In genomic region chr1:72673070-72673469, GRCm38 (mm10) we compare ENCODE assay signal across 15 mouse cellular contexts. TPM values are rescaled to one million over a fixed set of nuclear protein-coding genes. Genes with fewer than 3 reads are reported as not detected.
A peak's percentile ranks its signal among the peaks of the same experiment; 100 is the strongest.
DNase-seq lines count a peak whose midpoint lies in the region; ATAC-seq and TF ChIP-seq lines count a peak whose summit lies in the region.
"Had no signal": no experiment of that assay in that cellular context is flagged by ENCODE, and none has a peak within 500 bp of the region (broad histone marks: within the 10 kb centered on the region; RNA-seq: fewer than 3 reads in every experiment).

No protein-coding gene starts in this region.

- no peaks in the 10 kb centered on the region for H3K36me3 ChIP-seq in forebrain, postnatal 0 days (ENCODE audit: insufficient read depth)
- H3K36me3 ChIP-seq in forebrain, embryonic 11.5 days (ENCODE audit: control insufficient read depth, insufficient read depth, low read length) = no peaks in the 10 kb centered on the region
- no peaks in the 10 kb centered on the region for H3K36me3 ChIP-seq in lung, embryonic 16.5 days (ENCODE audit: control insufficient read depth, insufficient read depth, low read length)
- H3K36me3 ChIP-seq: midbrain, embryonic 10.5 days had no signal

- peak; percentile 51 for ATAC-seq in forebrain, postnatal 0 days
- no peak for ATAC-seq in forebrain, embryonic 11.5 days (replicated peaks; ENCODE audit: low FRiP score)
- peak; percentile 95 for ATAC-seq in lung, embryonic 16.5 days (ENCODE audit: low read depth)
- no peak for ATAC-seq in megakaryocyte, adult 5-6 weeks (ENCODE audit: poor library complexity, severe bottlenecking)
- ATAC-seq: intestine, embryonic 16.5 days had no signal

- H3K4me1 ChIP-seq in forebrain, postnatal 0 days (ENCODE audit: insufficient read depth) = no peaks in the 10 kb centered on the region
- H3K4me1 ChIP-seq in forebrain, embryonic 11.5 days (replicated peaks; ENCODE audit: control insufficient read depth, insufficient read depth, low read length) = no peaks in the 10 kb centered on the region
- no peaks in the 10 kb centered on the region for H3K4me1 ChIP-seq in lung, embryonic 16.5 days (replicated peaks; ENCODE audit: control insufficient read depth, insufficient read depth, low read length)
- H3K4me1 ChIP-seq: midbrain, embryonic 10.5 days had no signal

- WGBS in forebrain, postnatal 0 days = 18% methylated on average over 3 of the region's 3 CpGs
- WGBS in forebrain, embryonic 11.5 days = 54% methylated on average over 3 of the region's 3 CpGs
- WGBS in lung, embryonic 16.5 days = 16% methylated on average over 3 of the region's 3 CpGs

- H3K9me3 ChIP-seq in forebrain, postnatal 0 days (ENCODE audit: low read length) = no peaks in the 10 kb centered on the region
- no peaks in the 10 kb centered on the region for H3K9me3 ChIP-seq in forebrain, embryonic 11.5 days (ENCODE audit: control insufficient read depth, low read length)
- H3K9me3 ChIP-seq in lung, embryonic 16.5 days (ENCODE audit: control insufficient read depth, low read length) = no peaks in the 10 kb centered on the region
- H3K9me3 ChIP-seq: midbrain, embryonic 10.5 days had no signal

- peak; percentile 8 for DNase-seq in forebrain, postnatal 0 days
- no peak for DNase-seq in forebrain, embryonic 11.5 days (ENCODE audit: low spot score)
- peak; percentile 2 for DNase-seq in right cerebral cortex, postnatal 4 days
- DNase-seq in right cerebral cortex, adult 2 months (ENCODE audit: low spot score in 2 of 2) = no peak
- DNase-seq in spleen, postnatal 10 days (ENCODE audit: low spot score in 2 of 2) = no peak
- no peak for DNase-seq in frontal cortex, postnatal 25 days (ENCODE audit: low spot score in 2 of 2)
- DNase-seq: kidney, postnatal 14 days had no signal

- H3K9ac ChIP-seq in forebrain, postnatal 0 days = no peak overlapping the region
- no peak overlapping the region for H3K9ac ChIP-seq in forebrain, embryonic 11.5 days (ENCODE audit: low read length)
- no peak overlapping the region for H3K9ac ChIP-seq in lung, embryonic 16.5 days (ENCODE audit: low read length)

- H3K4me2 ChIP-seq in forebrain, postnatal 0 days (ENCODE audit: low read depth) = no peak overlapping the region
- no peak overlapping the region for H3K4me2 ChIP-seq in forebrain, embryonic 11.5 days (ENCODE audit: low read depth, low read length, severe bottlenecking)
- no peak overlapping the region for H3K4me2 ChIP-seq in lung, embryonic 16.5 days (ENCODE audit: low read depth, low read length)
- H3K4me2 ChIP-seq: heart, embryonic 11.5 days had no signal

- no peak overlapping the region for H3K4me3 ChIP-seq in forebrain, postnatal 0 days (ENCODE audit: low read depth, low read length)
- no peak overlapping the region for H3K4me3 ChIP-seq in forebrain, embryonic 11.5 days (ENCODE audit: low read depth, low read length)
- no peak overlapping the region for H3K4me3 ChIP-seq in lung, embryonic 16.5 days (ENCODE audit: low read length)
- H3K4me3 ChIP-seq: midbrain, embryonic 10.5 days had no signal

- no peak for TF ChIP-seq CTCF in forebrain, postnatal 0 days (IDR thresholded peaks at IDR 0.05; ENCODE audit: low read depth)

- H3K27me3 ChIP-seq in forebrain, postnatal 0 days (ENCODE audit: insufficient read depth, low read length) = no peaks in the 10 kb centered on the region
- H3K27me3 ChIP-seq in forebrain, embryonic 11.5 days (ENCODE audit: control insufficient read depth, insufficient read depth, low read length) = no peaks in the 10 kb centered on the region
- H3K27me3 ChIP-seq in lung, embryonic 16.5 days (ENCODE audit: control insufficient read depth, insufficient read depth, low read depth, low read length) = no peaks in the 10 kb centered on the region

- no peak overlapping the region for H3K27ac ChIP-seq in forebrain, postnatal 0 days (ENCODE audit: low read depth, low read length)
- H3K27ac ChIP-seq in forebrain, embryonic 11.5 days (ENCODE audit: low read depth, low read length) = no peak overlapping the region
- peak overlapping the region; percentile 44; the same call in 1 of the 2 replicates for H3K27ac ChIP-seq in lung, embryonic 16.5 days (ENCODE audit: low read length)
- H3K27ac ChIP-seq: midbrain, embryonic 10.5 days had no signal

RNA-seq across cellular contexts. Expression of gene Ankar, which starts 27.3 kb away (rescaled TPM):
- total RNA-seq in forebrain, postnatal 0 days (2014; rRNA removed) = not detected in 2 replicates
- polyA plus RNA-seq in forebrain, postnatal 0 days (2015; fragmentation: Nextera tagmentation; extraction: Ambion mirVana) = not detected in 2 replicates
- not detected in 2 replicates for polyA plus RNA-seq in forebrain, embryonic 11.5 days (2014; fragmentation: Nextera tagmentation; extraction: Ambion mirVana)
- polyA plus RNA-seq in lung, embryonic 16.5 days (2015; fragmentation: Nextera tagmentation; extraction: Ambion mirVana) = not detected in 2 replicates
- total RNA-seq in megakaryocyte, adult 5-6 weeks (2015) = not detected in 2 replicates
- not detected in 2 replicates for total RNA-seq in megakaryocyte, adult 5-6 weeks (2017)
- total RNA-seq: gastrocnemius, adult 8-10 months; liver, adult 2 months had no signal
- polyA plus RNA-seq: C2C12; heart, embryonic 11.5 days; intestine, embryonic 16.5 days; liver, adult 2 months; midbrain, embryonic 10.5 days had no signal

RNA-seq across cellular contexts. Expression of gene Rpl37a, which starts 38.0 kb away (rescaled TPM):
- 598 and 928 TPM in 2 replicates for total RNA-seq in forebrain, postnatal 0 days (2014; rRNA removed)
- polyA plus RNA-seq in forebrain, postnatal 0 days (2015; fragmentation: Nextera tagmentation; extraction: Ambion mirVana) = 1,180 and 1,503 TPM in 2 replicates
- polyA plus RNA-seq in forebrain, embryonic 11.5 days (2014; fragmentation: Nextera tagmentation; extraction: Ambion mirVana) = 1,332 and 1,456 TPM in 2 replicates
- 1,850 and 1,937 TPM in 2 replicates for polyA plus RNA-seq in lung, embryonic 16.5 days (2015; fragmentation: Nextera tagmentation; extraction: Ambion mirVana)
- 1,007 and 1,017 TPM in 2 replicates for total RNA-seq in megakaryocyte, adult 5-6 weeks (2015)
- 343 and 384 TPM in 2 replicates for total RNA-seq in megakaryocyte, adult 5-6 weeks (2017)

Comparison
In these comparisons a context has a peak if more than half of its experiments do, and no peak if none do; other contexts are left out.
1. ATAC-seq: peak in forebrain, postnatal 0 days (single experiment) and lung, embryonic 16.5 days (single experiment); none in forebrain, embryonic 11.5 days (single experiment) and megakaryocyte, adult 5-6 weeks (single experiment).
2. DNase-seq: peak in forebrain, postnatal 0 days (single experiment) and right cerebral cortex, postnatal 4 days (single experiment); none in forebrain, embryonic 11.5 days (single experiment), right cerebral cortex, adult 2 months (0 of 2), spleen, postnatal 10 days (0 of 2) and frontal cortex, postnatal 25 days (0 of 2).